Mouse (Mus musculus): ENCODE data around the gene Utrn. TPM values are rescaled to one million over a fixed set of nuclear protein-coding genes. Genes with fewer than 3 reads are reported as not detected.

Gene Utrn
- polyA plus RNA-seq, 1 experiment = 13.9 TPM

DNA sequence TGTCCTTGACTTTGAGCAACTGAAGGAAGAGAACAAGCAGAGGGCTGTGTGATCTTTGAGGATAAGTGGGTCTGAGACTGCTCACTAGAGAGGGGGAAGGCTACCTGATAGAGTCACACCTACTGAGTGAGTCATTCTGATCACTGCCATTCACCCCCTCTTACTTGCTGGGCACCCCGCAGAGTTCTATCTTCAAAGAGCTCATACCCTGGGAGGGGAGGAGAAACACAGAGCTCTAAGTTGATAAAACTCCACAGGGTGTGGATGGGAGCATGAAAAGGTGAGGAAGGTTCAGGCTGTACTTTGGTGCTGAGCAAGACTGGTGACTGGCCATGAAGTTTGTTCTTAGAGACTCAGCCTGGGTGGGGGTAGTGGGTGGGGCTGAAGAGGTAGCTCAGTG is 164.9 kb downstream of the Utrn start:
- TF ChIP-seq POLR2AphosphoS2 (IDR thresholded peaks at IDR 0.05; ENCODE audit: insufficient read length, low read depth) (no peak), E2F4 (IDR thresholded peaks at IDR 0.05; ENCODE audit: insufficient read depth) (no peak), TCF3 (IDR thresholded peaks at IDR 0.05; ENCODE audit: insufficient read length, low read depth) (no peak)
- Histone ChIP-seq H3K4me2 (ENCODE audit: low read depth) (no peak overlapping the region), H3K27me3 (ENCODE audit: control insufficient read depth, insufficient read depth, insufficient read length) (no peaks in the 10 kb centered on the region)

DNA sequence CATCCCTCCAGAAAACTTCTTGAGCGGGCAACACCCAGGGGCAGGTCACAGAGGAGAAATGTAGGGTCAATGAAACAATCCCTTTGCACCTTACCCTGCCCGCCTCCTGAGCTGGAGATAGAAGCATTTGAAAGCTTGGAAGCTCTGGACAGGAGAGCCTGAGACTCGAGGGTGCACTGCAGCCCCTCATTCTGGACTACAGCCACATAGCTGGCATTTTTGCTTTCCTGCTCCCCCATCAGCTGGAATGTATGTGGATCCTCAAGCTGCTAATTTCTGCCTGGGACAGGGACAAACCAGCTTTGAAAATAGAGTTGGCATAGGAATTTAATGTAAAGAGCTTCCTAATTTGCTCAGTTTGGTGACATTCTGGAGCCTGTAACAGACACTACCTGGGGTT is 165.6 kb downstream of the Utrn start:
- H3K79me2 ChIP-seq (ENCODE audit: control insufficient read depth, insufficient read depth) = no peaks in the 10 kb centered on the region
- TF ChIP-seq MYOG (IDR thresholded peaks at IDR 0.05; ENCODE audit: control insufficient read depth in 1 of 3, insufficient read depth in 1 of 3, insufficient read length in 2 of 3, low read depth in 2 of 3) (no peak), REST (IDR thresholded peaks at IDR 0.05; ENCODE audit: insufficient read depth, insufficient read length) (no peak), MAX (IDR thresholded peaks at IDR 0.05; ENCODE audit: low read depth) (no peak), TCF12 (IDR thresholded peaks at IDR 0.05; ENCODE audit: insufficient read depth, poor library complexity, severe bottlenecking) (no peak), E2F4 (IDR thresholded peaks at IDR 0.05; ENCODE audit: insufficient read depth) (no peak), TCF3 (IDR thresholded peaks at IDR 0.05; ENCODE audit: insufficient read length, low read depth) (no peak), MYOD1 (IDR thresholded peaks at IDR 0.05; ENCODE audit: control insufficient read depth in 1 of 3, insufficient read length in 2 of 3, low read depth in 2 of 3) (no peak)
- H3ac ChIP-seq (ENCODE audit: control insufficient read depth, insufficient read length) = no peak overlapping the region
- H3K36me3 ChIP-seq (ENCODE audit: control insufficient read depth, insufficient read depth) = peaks cover 23% of the 10 kb centered on the region
- no peak overlapping the region for H3K4me2 ChIP-seq (ENCODE audit: low read depth)
- H3K4me3 ChIP-seq = no peak overlapping the region
- H3K27me3 ChIP-seq (ENCODE audit: control insufficient read depth, insufficient read depth, insufficient read length) = no peaks in the 10 kb centered on the region

More for the DNA sequence above, 164.9 kb downstream of the Utrn start:
- peaks cover 30% of the 10 kb centered on the region for H3K36me3 ChIP-seq (ENCODE audit: control insufficient read depth, insufficient read depth)
- no peaks in the 10 kb centered on the region for H3K79me2 ChIP-seq (ENCODE audit: control insufficient read depth, insufficient read depth)
- H3K4me3 ChIP-seq = no peak overlapping the region
- H3ac ChIP-seq (ENCODE audit: control insufficient read depth, insufficient read length) = no peak overlapping the region

DNA sequence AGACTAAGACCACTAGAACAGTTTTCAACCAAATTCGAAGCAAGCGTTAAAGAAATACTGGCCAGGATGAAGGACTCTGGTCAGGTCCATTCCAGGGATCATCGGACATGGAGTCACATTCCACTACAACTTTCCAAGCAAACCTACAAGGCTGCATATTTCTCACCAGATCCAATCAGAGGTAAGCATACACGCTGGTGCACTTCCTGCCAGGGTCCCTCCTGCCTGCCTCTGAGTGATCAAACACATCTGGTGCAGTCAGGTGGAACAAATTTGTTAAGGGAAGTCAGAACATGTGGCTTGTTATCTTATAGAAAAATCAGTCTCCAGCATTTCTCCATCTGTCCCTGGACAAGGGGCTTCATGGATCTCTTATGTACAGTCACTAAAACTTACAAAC is 167.0 kb downstream of the Utrn start:
- Histone ChIP-seq H3K4me2 (ENCODE audit: low read depth) (no peak overlapping the region), H3K4me3 (no peak overlapping the region), H3K79me2 (ENCODE audit: control insufficient read depth, insufficient read depth) (no peaks in the 10 kb centered on the region), H3K36me3 (ENCODE audit: control insufficient read depth, insufficient read depth) (peaks cover 17% of the 10 kb centered on the region), H3ac (ENCODE audit: control insufficient read depth, insufficient read length) (no peak overlapping the region), H3K27me3 (ENCODE audit: control insufficient read depth, insufficient read depth, insufficient read length) (no peaks in the 10 kb centered on the region)
- TF ChIP-seq CEBPB (IDR thresholded peaks at IDR 0.05; ENCODE audit: insufficient read depth, poor library complexity, severe bottlenecking) (no peak), TCF12 (IDR thresholded peaks at IDR 0.05; ENCODE audit: insufficient read depth, poor library complexity, severe bottlenecking) (no peak), MAX (IDR thresholded peaks at IDR 0.05; ENCODE audit: low read depth) (no peak), MYOD1 (IDR thresholded peaks at IDR 0.05; ENCODE audit: control insufficient read depth in 1 of 3, insufficient read length in 2 of 3, low read depth in 2 of 3) (no peak), MYOG (IDR thresholded peaks at IDR 0.05; ENCODE audit: control insufficient read depth in 1 of 3, insufficient read depth in 1 of 3, insufficient read length in 2 of 3, low read depth in 2 of 3) (no peak)

DNA sequence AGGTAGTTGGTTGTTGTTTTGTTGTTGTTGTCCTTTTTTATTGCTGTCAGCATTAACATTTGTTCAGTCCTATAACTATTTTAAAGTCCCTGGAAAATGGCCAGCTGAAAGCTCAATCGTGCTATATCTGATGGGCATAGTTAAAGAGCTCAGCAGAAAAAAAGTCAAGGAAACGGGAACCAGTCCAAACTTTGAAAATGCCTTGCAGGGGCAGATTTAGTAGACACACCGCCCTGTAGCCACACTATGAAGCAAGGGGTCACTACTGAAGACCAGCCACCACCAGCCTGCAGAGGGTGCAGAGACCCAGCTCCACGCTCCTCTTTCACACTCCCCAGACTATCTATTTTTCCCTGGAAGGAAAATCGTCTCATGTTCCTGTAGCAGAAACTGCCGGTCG is 167.5 kb downstream of the Utrn start:
- H3K79me2 ChIP-seq (ENCODE audit: control insufficient read depth, insufficient read depth) = no peaks in the 10 kb centered on the region
- no peaks in the 10 kb centered on the region for H3K27me3 ChIP-seq (ENCODE audit: control insufficient read depth, insufficient read depth, insufficient read length)
- TF ChIP-seq MAX (IDR thresholded peaks at IDR 0.05; ENCODE audit: low read depth) (no peak), CEBPB (IDR thresholded peaks at IDR 0.05; ENCODE audit: insufficient read depth, poor library complexity, severe bottlenecking) (no peak), REST (IDR thresholded peaks at IDR 0.05; ENCODE audit: insufficient read depth, insufficient read length) (no peak), USF1 (IDR thresholded peaks at IDR 0.05; ENCODE audit: low read depth) (no peak), SRF (IDR thresholded peaks at IDR 0.05; ENCODE audit: control insufficient read depth, insufficient read length, low read depth) (no peak), TCF3 (IDR thresholded peaks at IDR 0.05; ENCODE audit: insufficient read length, low read depth) (no peak)

DNA sequence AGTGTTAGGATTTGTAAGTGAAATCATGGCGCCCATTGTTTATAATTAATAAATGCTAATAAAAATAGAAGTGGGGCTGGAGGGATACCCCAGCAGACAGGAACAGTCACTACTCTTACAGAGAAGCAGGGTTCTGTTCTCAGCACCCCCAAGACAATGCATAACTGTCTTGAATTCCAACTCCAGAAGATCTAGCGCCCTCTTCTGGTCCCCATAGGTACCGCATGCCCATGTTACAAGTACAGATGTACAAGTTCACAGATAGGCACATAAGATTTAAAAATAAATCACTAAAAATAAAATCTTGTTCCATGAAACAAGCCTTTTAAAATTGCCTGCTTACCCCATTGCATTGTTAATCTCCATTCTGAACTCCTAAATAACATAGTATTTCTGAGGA is 168.6 kb downstream of the Utrn start:
- peaks cover 17% of the 10 kb centered on the region for H3K36me3 ChIP-seq (ENCODE audit: control insufficient read depth, insufficient read depth)
- no peaks in the 10 kb centered on the region for H3K79me2 ChIP-seq (ENCODE audit: control insufficient read depth, insufficient read depth)
- no peaks in the 10 kb centered on the region for H3K27me3 ChIP-seq (ENCODE audit: control insufficient read depth, insufficient read depth, insufficient read length)
- H3ac ChIP-seq (ENCODE audit: control insufficient read depth, insufficient read length) = no peak overlapping the region
- no peak overlapping the region for H3K4me2 ChIP-seq (ENCODE audit: low read depth)
- H3K4me3 ChIP-seq = no peak overlapping the region
- TF ChIP-seq CEBPB (IDR thresholded peaks at IDR 0.05; ENCODE audit: insufficient read depth, poor library complexity, severe bottlenecking) (no peak), MYOD1 (IDR thresholded peaks at IDR 0.05; ENCODE audit: control insufficient read depth in 1 of 3, insufficient read length in 2 of 3, low read depth in 2 of 3) (no peak), E2F4 (IDR thresholded peaks at IDR 0.05; ENCODE audit: insufficient read depth) (no peak), POLR2AphosphoS2 (IDR thresholded peaks at IDR 0.05; ENCODE audit: insufficient read length, low read depth) (no peak), SRF (IDR thresholded peaks at IDR 0.05; ENCODE audit: control insufficient read depth, insufficient read length, low read depth) (no peak), USF1 (IDR thresholded peaks at IDR 0.05; ENCODE audit: low read depth) (no peak), MAX (IDR thresholded peaks at IDR 0.05; ENCODE audit: low read depth) (no peak), MYOG (IDR thresholded peaks at IDR 0.05; ENCODE audit: control insufficient read depth in 1 of 3, insufficient read depth in 1 of 3, insufficient read length in 2 of 3, low read depth in 2 of 3) (no peak), TCF12 (IDR thresholded peaks at IDR 0.05; ENCODE audit: insufficient read depth, poor library complexity, severe bottlenecking) (no peak), TCF3 (IDR thresholded peaks at IDR 0.05; ENCODE audit: insufficient read length, low read depth) (no peak), POLR2A (IDR thresholded peaks at IDR 0.05; ENCODE audit: insufficient read length, low read depth) (no peak), REST (IDR thresholded peaks at IDR 0.05; ENCODE audit: insufficient read depth, insufficient read length) (no peak)

More for the DNA sequence above, 167.5 kb downstream of the Utrn start:
- Histone ChIP-seq H3K4me3 (no peak overlapping the region), H3K36me3 (ENCODE audit: control insufficient read depth, insufficient read depth) (peaks cover 17% of the 10 kb centered on the region), H3ac (ENCODE audit: control insufficient read depth, insufficient read length) (no peak overlapping the region), H3K4me2 (ENCODE audit: low read depth) (no peak overlapping the region)

Measured in myocyte (in vitro differentiated cells).